Mouse (Mus musculus): Measurements from ENCODE around the gene 2610507B11Rik. TPM values are rescaled to one million over a fixed set of nuclear protein-coding genes. Genes with fewer than 3 reads are reported as not detected.

The 2610507B11Rik gene
- polyA plus RNA-seq, 1 experiment from 2014 or later = 72.1 TPM

Other genes with a start within 250 kb of the 2610507B11Rik start
- 51.3 and 62.5 TPM in 2 replicates for gene Dhrs13, start 229.5 kb upstream of the 2610507B11Rik start, polyA plus RNA-seq (2014; fragmentation: Nextera tagmentation; extraction: Ambion mirVana)
- gene Flot2, start 223.8 kb upstream of the 2610507B11Rik start, polyA plus RNA-seq (2014; fragmentation: Nextera tagmentation; extraction: Ambion mirVana) = 57.4 and 64.8 TPM in 2 replicates
- gene Eral1, start 181.4 kb upstream of the 2610507B11Rik start, polyA plus RNA-seq (2014; fragmentation: Nextera tagmentation; extraction: Ambion mirVana) = 33.2 and 35.8 TPM in 2 replicates
- gene Fam222b, start 167.1 kb upstream of the 2610507B11Rik start, polyA plus RNA-seq (2014; fragmentation: Nextera tagmentation; extraction: Ambion mirVana) = 29.3 and 30.4 TPM in 2 replicates
- 68.4 and 103 TPM in 2 replicates for gene Traf4, start 96.2 kb upstream of the 2610507B11Rik start, polyA plus RNA-seq (2014; fragmentation: Nextera tagmentation; extraction: Ambion mirVana)
- 3.9 and 4.2 TPM in 2 replicates for gene Nek8, start 85.1 kb upstream of the 2610507B11Rik start, polyA plus RNA-seq (2014; fragmentation: Nextera tagmentation; extraction: Ambion mirVana)
- gene Tlcd1, start 85.0 kb upstream of the 2610507B11Rik start, polyA plus RNA-seq (2014; fragmentation: Nextera tagmentation; extraction: Ambion mirVana) = 6.4 and 6.9 TPM in 2 replicates
- gene Rpl23a, start 78.2 kb upstream of the 2610507B11Rik start, polyA plus RNA-seq (2014; fragmentation: Nextera tagmentation; extraction: Ambion mirVana) = 977 and 1,164 TPM in 2 replicates
- gene Rab34, start 73.3 kb upstream of the 2610507B11Rik start, polyA plus RNA-seq (2014; fragmentation: Nextera tagmentation; extraction: Ambion mirVana) = 51.7 and 53.3 TPM in 2 replicates
- gene Proca1, start 68.4 kb upstream of the 2610507B11Rik start, polyA plus RNA-seq (2014; fragmentation: Nextera tagmentation; extraction: Ambion mirVana) = 0.97 and 1.0 TPM in 2 replicates
- 84.5 and 99.1 TPM in 2 replicates for gene Sdf2, start 16.0 kb upstream of the 2610507B11Rik start, polyA plus RNA-seq (2014; fragmentation: Nextera tagmentation; extraction: Ambion mirVana)
- 21.2 and 29.5 TPM in 2 replicates for gene Supt6, start 15.8 kb upstream of the 2610507B11Rik start, polyA plus RNA-seq (2014; fragmentation: Nextera tagmentation; extraction: Ambion mirVana)
- gene BC030499, start 29.1 kb downstream of the 2610507B11Rik start, polyA plus RNA-seq (2014; fragmentation: Nextera tagmentation; extraction: Ambion mirVana) = 0.15 and 0.34 TPM in 2 replicates
- gene Spag5, start 39.8 kb downstream of the 2610507B11Rik start, polyA plus RNA-seq (2014; fragmentation: Nextera tagmentation; extraction: Ambion mirVana) = 5.8 and 8.7 TPM in 2 replicates
- 71.2 and 89.5 TPM in 2 replicates for gene Aldoc, start 61.2 kb downstream of the 2610507B11Rik start, polyA plus RNA-seq (2014; fragmentation: Nextera tagmentation; extraction: Ambion mirVana)
- gene Pigs, start 66.7 kb downstream of the 2610507B11Rik start, polyA plus RNA-seq (2014; fragmentation: Nextera tagmentation; extraction: Ambion mirVana) = 54.7 and 63.6 TPM in 2 replicates
- gene Unc119, start 81.7 kb downstream of the 2610507B11Rik start, polyA plus RNA-seq (2014; fragmentation: Nextera tagmentation; extraction: Ambion mirVana) = 78.3 and 98.1 TPM in 2 replicates
- not detected in 2 replicates for gene Foxn1, start 124.8 kb downstream of the 2610507B11Rik start, polyA plus RNA-seq (2014; fragmentation: Nextera tagmentation; extraction: Ambion mirVana)
- gene Slc13a2, start 160.5 kb downstream of the 2610507B11Rik start, polyA plus RNA-seq (2014; fragmentation: Nextera tagmentation; extraction: Ambion mirVana) = not detected in 2 replicates
- gene Slc46a1, start 203.9 kb downstream of the 2610507B11Rik start, polyA plus RNA-seq (2014; fragmentation: Nextera tagmentation; extraction: Ambion mirVana) = 21.4 and 22.7 TPM in 2 replicates
- gene Sarm1, start 236.0 kb downstream of the 2610507B11Rik start, polyA plus RNA-seq (2014; fragmentation: Nextera tagmentation; extraction: Ambion mirVana) = 49.7 and 55.6 TPM in 2 replicates
- gene Vtn, start 237.3 kb downstream of the 2610507B11Rik start, polyA plus RNA-seq (2014; fragmentation: Nextera tagmentation; extraction: Ambion mirVana) = 40.0 and 134 TPM in 2 replicates
- gene Sebox, start 241.7 kb downstream of the 2610507B11Rik start, polyA plus RNA-seq (2014; fragmentation: Nextera tagmentation; extraction: Ambion mirVana) = not detected in 2 replicates

Data from midbrain, embryonic 14.5 days (tissue).